Comparison of ENCODE assay signal across 22 mouse cellular contexts in the genomic region with DNA sequence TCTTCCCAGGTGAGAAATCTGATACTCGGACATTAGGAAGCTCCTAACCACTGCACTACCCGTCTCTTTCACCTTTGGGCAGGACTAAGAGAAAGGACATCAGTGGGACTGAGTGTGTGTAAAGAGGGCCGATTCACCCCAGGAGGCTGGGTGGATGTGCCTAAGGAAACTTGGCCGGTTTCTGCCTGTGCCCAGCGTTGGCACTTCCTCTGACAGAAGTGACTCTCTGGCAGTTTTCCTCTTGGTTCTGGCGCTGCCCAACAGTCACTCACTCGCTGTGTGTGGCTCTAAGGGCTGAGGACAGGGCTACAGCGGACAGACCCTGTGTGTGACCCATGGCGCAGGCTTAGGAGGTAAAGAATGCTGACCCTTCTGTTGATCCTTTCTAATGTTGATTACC. TPM values are rescaled to one million over a fixed set of nuclear protein-coding genes. Genes with fewer than 3 reads are reported as not detected.
DNase-seq lines count a peak whose midpoint lies in the region; ATAC-seq lines count a peak whose summit lies in the region.
"Had no signal": no experiment of that assay in that cellular context is flagged by ENCODE, and none has a peak within 500 bp of the region (broad histone marks: within the 10 kb centered on the region; RNA-seq: fewer than 3 reads in every experiment).

No protein-coding gene starts in this region.

- peak overlapping the region; percentile 36; the same call in 1 of the 2 replicates for H3K4me3 ChIP-seq in forebrain, embryonic 10.5 days
- no peak overlapping the region for H3K4me3 ChIP-seq in forebrain, embryonic 16.5 days (replicated peaks; ENCODE audit: low read length)
- no peak overlapping the region for H3K4me3 ChIP-seq in heart, embryonic 12.5 days
- H3K4me3 ChIP-seq in hindbrain, embryonic 14.5 days (replicated peaks; ENCODE audit: low read length): no peak overlapping the region
- no peak overlapping the region for H3K4me3 ChIP-seq in hindbrain, embryonic 11.5 days (ENCODE audit: low read depth, low read length)
- H3K4me3 ChIP-seq: embryonic facial prominence, embryonic 13.5 days; erythroblast, embryonic 14.5 days; hindbrain, embryonic 15.5 days; stomach, embryonic 15.5 days had no signal

- no peaks in the 10 kb centered on the region for H3K36me3 ChIP-seq in forebrain, embryonic 10.5 days (replicated peaks)
- H3K36me3 ChIP-seq in forebrain, embryonic 16.5 days (ENCODE audit: control insufficient read depth, insufficient read depth): no peaks in the 10 kb centered on the region
- H3K36me3 ChIP-seq in heart, embryonic 12.5 days: no peaks in the 10 kb centered on the region
- no peaks in the 10 kb centered on the region for H3K36me3 ChIP-seq in hindbrain, embryonic 14.5 days (replicated peaks; ENCODE audit: control insufficient read depth, insufficient read depth)
- H3K36me3 ChIP-seq in hindbrain, embryonic 11.5 days (ENCODE audit: control insufficient read depth, insufficient read depth, low read length): no peaks in the 10 kb centered on the region
- H3K36me3 ChIP-seq: embryonic facial prominence, embryonic 13.5 days; hindbrain, embryonic 15.5 days; stomach, embryonic 15.5 days had no signal

- no peak overlapping the region for H3K9ac ChIP-seq in forebrain, embryonic 16.5 days (replicated peaks; ENCODE audit: low read depth, low read length)
- H3K9ac ChIP-seq in heart, embryonic 12.5 days: no peak overlapping the region
- no peak overlapping the region for H3K9ac ChIP-seq in hindbrain, embryonic 14.5 days
- H3K9ac ChIP-seq in hindbrain, embryonic 11.5 days (ENCODE audit: low read depth, low read length): no peak overlapping the region
- H3K9ac ChIP-seq: hindbrain, embryonic 15.5 days; stomach, embryonic 15.5 days had no signal

- H3K9me3 ChIP-seq in forebrain, embryonic 10.5 days: peaks cover 4% of the 10 kb centered on the region; the same call in 1 of the 2 replicates
- no peaks in the 10 kb centered on the region for H3K9me3 ChIP-seq in forebrain, embryonic 16.5 days (ENCODE audit: control insufficient read depth, low read length)
- no peaks in the 10 kb centered on the region; the same call in 1 of the 2 replicates for H3K9me3 ChIP-seq in heart, embryonic 12.5 days (replicated peaks)
- no peaks in the 10 kb centered on the region for H3K9me3 ChIP-seq in hindbrain, embryonic 14.5 days (ENCODE audit: control insufficient read depth, low read length)
- H3K9me3 ChIP-seq in hindbrain, embryonic 11.5 days (ENCODE audit: control insufficient read depth, low read length): no peaks in the 10 kb centered on the region
- H3K9me3 ChIP-seq: embryonic facial prominence, embryonic 13.5 days; hindbrain, embryonic 15.5 days; stomach, embryonic 15.5 days had no signal

- no peak for ATAC-seq in forebrain, embryonic 16.5 days
- ATAC-seq in heart, embryonic 12.5 days (ENCODE audit: insufficient number of reproducible peaks, low FRiP score): no peak
- no peak for ATAC-seq in hindbrain, embryonic 14.5 days (ENCODE audit: low FRiP score)
- no peak for ATAC-seq in hindbrain, embryonic 11.5 days (ENCODE audit: low FRiP score)
- ATAC-seq: intestine, embryonic 16.5 days; lung, postnatal 0 days had no signal

- no peak overlapping the region for H3K4me2 ChIP-seq in forebrain, embryonic 16.5 days (ENCODE audit: low read length)
- H3K4me2 ChIP-seq in heart, embryonic 12.5 days: no peak overlapping the region
- no peak overlapping the region for H3K4me2 ChIP-seq in hindbrain, embryonic 14.5 days (replicated peaks)
- no peak overlapping the region for H3K4me2 ChIP-seq in hindbrain, embryonic 11.5 days (replicated peaks; ENCODE audit: low read depth, low read length)
- H3K4me2 ChIP-seq: stomach, embryonic 15.5 days had no signal

- WGBS in forebrain, embryonic 10.5 days: 9% methylated on average over 9 of the region's 9 CpGs
- WGBS in forebrain, embryonic 16.5 days: 15% methylated on average over 9 of the region's 9 CpGs
- 36% methylated on average over 9 of the region's 9 CpGs for WGBS in heart, embryonic 12.5 days
- WGBS in hindbrain, embryonic 14.5 days: 17% methylated on average over 9 of the region's 9 CpGs
- 13% methylated on average over 9 of the region's 9 CpGs for WGBS in hindbrain, embryonic 11.5 days

- no peak for DNase-seq in forebrain, embryonic 10.5 days (ENCODE audit: extremely low spot score, low spot score)
- peak; percentile 93 for DNase-seq in heart, adult 11 months
- DNase-seq in hindbrain, embryonic 14.5 days (ENCODE audit: low spot score): peak; percentile 36
- no peak for DNase-seq in hindbrain, embryonic 11.5 days (ENCODE audit: low spot score)
- DNase-seq in heart, postnatal 14 days: peak; percentile 35 to 52
- DNase-seq: cerebellum, adult 11 months; gastrocnemius, postnatal 14 days; kidney, adult 9 months; kidney, postnatal 14 days; thymus, postnatal 25 days had no signal

- intact Hi-C loops in heart, postnatal 14 days (cut with DNase I): no loop called here

- peaks cover 100% of the 10 kb centered on the region for H3K27me3 ChIP-seq in forebrain, embryonic 10.5 days (ENCODE audit: poor library complexity, severe bottlenecking)
- no peaks in the 10 kb centered on the region; the same call in 1 of the 2 replicates for H3K27me3 ChIP-seq in forebrain, embryonic 16.5 days (replicated peaks; ENCODE audit: control insufficient read depth, insufficient read depth, low read length)
- peaks cover 83% of the 10 kb centered on the region for H3K27me3 ChIP-seq in heart, embryonic 12.5 days (replicated peaks)
- H3K27me3 ChIP-seq in hindbrain, embryonic 14.5 days (ENCODE audit: control insufficient read depth, insufficient read depth, low read length): peaks cover 100% of the 10 kb centered on the region
- H3K27me3 ChIP-seq in hindbrain, embryonic 11.5 days (ENCODE audit: control insufficient read depth, insufficient read depth, low read length): peaks cover 99% of the 10 kb centered on the region

- H3K4me1 ChIP-seq in forebrain, embryonic 10.5 days: peaks cover 88% of the 10 kb centered on the region
- H3K4me1 ChIP-seq in forebrain, embryonic 16.5 days (replicated peaks; ENCODE audit: control insufficient read depth, insufficient read depth, low read length): peaks cover 27% of the 10 kb centered on the region
- H3K4me1 ChIP-seq in heart, embryonic 12.5 days (replicated peaks): peaks cover 62% of the 10 kb centered on the region
- H3K4me1 ChIP-seq in hindbrain, embryonic 14.5 days (replicated peaks; ENCODE audit: control insufficient read depth, insufficient read depth, low read length): peaks cover 12% of the 10 kb centered on the region; the same call in 1 of the 2 replicates
- peaks cover 7% of the 10 kb centered on the region for H3K4me1 ChIP-seq in hindbrain, embryonic 11.5 days (replicated peaks; ENCODE audit: control insufficient read depth, insufficient read depth, low read length)
- H3K4me1 ChIP-seq: stomach, embryonic 15.5 days had no signal

- H3K27ac ChIP-seq in forebrain, embryonic 10.5 days: peak overlapping the region; percentile 80
- H3K27ac ChIP-seq in forebrain, embryonic 16.5 days (ENCODE audit: low read length): no peak overlapping the region
- no peak overlapping the region for H3K27ac ChIP-seq in heart, embryonic 12.5 days (ENCODE audit: poor library complexity, severe bottlenecking)
- no peak overlapping the region for H3K27ac ChIP-seq in hindbrain, embryonic 14.5 days
- no peak overlapping the region for H3K27ac ChIP-seq in hindbrain, embryonic 11.5 days (ENCODE audit: low read depth, low read length)
- H3K27ac ChIP-seq: embryonic facial prominence, embryonic 13.5 days; hindbrain, embryonic 15.5 days; macrophage; stomach, embryonic 15.5 days had no signal

RNA-seq across cellular contexts. Expression of gene Scn5a, which starts 8.2 kb away (rescaled TPM):
- 2.9 and 3.6 TPM in 2 replicates for polyA plus RNA-seq in forebrain, embryonic 10.5 days (2016; fragmentation: Nextera tagmentation; extraction: Ambion mirVana)
- 0.82 and 1.4 TPM in 2 replicates for polyA plus RNA-seq in forebrain, embryonic 16.5 days (2015; fragmentation: Nextera tagmentation; extraction: Ambion mirVana)
- polyA plus RNA-seq in heart, embryonic 12.5 days (2016; fragmentation: Nextera tagmentation; extraction: Ambion mirVana): 15.9 and 18.9 TPM in 2 replicates
- 0.12 and 0.20 TPM in 2 replicates for polyA plus RNA-seq in hindbrain, embryonic 14.5 days (2014; fragmentation: Nextera tagmentation; extraction: Ambion mirVana)
- polyA plus RNA-seq in hindbrain, embryonic 11.5 days (2014; fragmentation: Nextera tagmentation; extraction: Ambion mirVana): 0.22 and 0.36 TPM in 2 replicates
- 100 to 1,000 TPM; 129 to 133 TPM for total RNA-seq in heart, postnatal 14 days (2021)
- total RNA-seq: liver, adult 2 months; monocyte, adult 5-6 weeks; neutrophil, adult 5-6 weeks had no signal
- polyA plus RNA-seq: erythroblast, embryonic 14.5 days; liver, adult 2 months; macrophage had no signal

Comparison
In these comparisons a context has a peak if more than half of its experiments do, and no peak if none do; other contexts are left out.
1. DNase-seq: peak in heart, adult 11 months (single experiment), hindbrain, embryonic 14.5 days (single experiment) and heart, postnatal 14 days (2 of 2); none in forebrain, embryonic 10.5 days (single experiment) and hindbrain, embryonic 11.5 days (single experiment).